Mouse (Mus musculus) MEL (cell line): ENCODE measurements around the gene Gas2. TPM values are rescaled to one million over a fixed set of nuclear protein-coding genes. Genes with fewer than 3 reads are reported as not detected.
A peak's percentile ranks its signal among the peaks of the same experiment; 100 is the strongest.

Source experiments
- DNase-seq: peaks from one replicate; pipeline ENCODE4 v3.0.0; 2011; ENCODE audit warnings: low read depth, low spot score
- H3K27ac ChIP-seq: 2 replicates; pipeline ENCODE4 v1.5.1; 2012; ENCODE audit warnings: low read depth, mild to moderate bottlenecking, control low read depth, low read length, moderate library complexity; ENCODE audit not compliant: control insufficient read depth
- H3K27me3 ChIP-seq, 2 experiments: fragments of 150-350 bp in 1 of 2; sonication (generic) in 1 of 2; 2 replicates each; pipeline ENCODE4 v1.6.1; 2012; ENCODE audit warnings: low read length in 2 of 2, mild to moderate bottlenecking in 2 of 2, improper control_type of control experiment in 1 of 2, moderate library complexity in 1 of 2; ENCODE audit not compliant: insufficient read depth in 2 of 2, control insufficient read depth in 1 of 2
- H3K36me3 ChIP-seq, 2 experiments: 2 replicates each; pipeline ENCODE4 v1.6.1; 2012 to 2014; ENCODE audit warnings: low read length in 2 of 2, improper control_type of control experiment in 1 of 2, inconsistent platforms in 1 of 2, mild to moderate bottlenecking in 1 of 2; ENCODE audit not compliant: insufficient read depth in 2 of 2, control insufficient read depth in 1 of 2
- H3K4me1 ChIP-seq, 2 experiments: fragments of 150-350 bp in 1 of 2; sonication (generic) in 1 of 2; 2 replicates each; pipeline ENCODE4 v1.6.1; 2012; ENCODE audit warnings: low read length in 2 of 2, improper control_type of control experiment in 1 of 2, mild to moderate bottlenecking in 1 of 2; ENCODE audit not compliant: insufficient read depth in 2 of 2, control insufficient read depth in 1 of 2
- H3K4me3 ChIP-seq, 2 experiments: fragments of 150-350 bp in 1 of 2; sonication (generic) in 1 of 2; 2 replicates each; pipeline ENCODE4 v1.5.1; 2012; ENCODE audit warnings: low read depth in 2 of 2, low read length in 2 of 2, mild to moderate bottlenecking in 2 of 2, moderate library complexity in 2 of 2, control low read depth in 1 of 2, improper control_type of control experiment in 1 of 2; ENCODE audit not compliant: control insufficient read depth in 1 of 2, insufficient read depth in 1 of 2
- H3K79me2 ChIP-seq: 2 replicates; pipeline ENCODE4 v1.6.1; 2012; ENCODE audit warnings: mild to moderate bottlenecking, low read length, moderate library complexity; ENCODE audit not compliant: control insufficient read depth, poor library complexity, insufficient read depth
- H3K9ac ChIP-seq: 2 replicates; pipeline ENCODE4 v1.6.1; 2012; ENCODE audit warnings: low read depth, mild to moderate bottlenecking, control low read depth, low read length, moderate library complexity; ENCODE audit not compliant: control insufficient read depth, poor library complexity, severe bottlenecking
- H3K9me3 ChIP-seq: fragments of 150-350 bp; sonication (generic); replicated peaks from 2 replicates; pipeline ENCODE4 v1.6.1; 2012; ENCODE audit warnings: mild to moderate bottlenecking, low read length, improper control_type of control experiment, moderate library complexity; ENCODE audit not compliant: insufficient read depth
- CTCF ChIP-seq, 3 experiments: IDR thresholded peaks in 2 of 3; conservative IDR thresholded peaks in 1 of 3; 2 replicates each; pipeline ENCODE4 v1.5.1; 2011 to 2012; ENCODE audit warnings: low read length in 3 of 3, low read depth in 2 of 3, mild to moderate bottlenecking in 2 of 3, improper control_type of control experiment in 1 of 3, inconsistent platforms in 1 of 3, mixed read lengths in 1 of 3, moderate library complexity in 1 of 3; ENCODE audit not compliant: control insufficient read depth in 1 of 3, insufficient read depth in 1 of 3, poor library complexity in 1 of 3, severe bottlenecking in 1 of 3
- E2F4 ChIP-seq: IDR thresholded peaks from 2 replicates; pipeline ENCODE4 v1.6.1; 2011; ENCODE audit warnings: low read depth, low read length, improper control_type of control experiment, borderline replicate concordance
- ETS1 ChIP-seq: IDR thresholded peaks from 2 replicates; pipeline ENCODE4 v1.6.1; 2012; ENCODE audit warnings: low read depth, mild to moderate bottlenecking, inconsistent platforms, low read length, improper control_type of control experiment, moderate library complexity
- GABPA ChIP-seq: IDR thresholded peaks from 2 replicates; pipeline ENCODE4 v1.6.1; 2012; ENCODE audit warnings: low read depth, mild to moderate bottlenecking, inconsistent platforms, low read length, improper control_type of control experiment, moderate library complexity
- GATA1 ChIP-seq: IDR thresholded peaks from 2 replicates; pipeline ENCODE4 v1.6.1; 2011; ENCODE audit warnings: low read depth, low read length, improper control_type of control experiment
- KAT2A ChIP-seq: conservative IDR thresholded peaks from 2 replicates; pipeline ENCODE4 v1.6.1; 2012; ENCODE audit warnings: low read depth, low read length, improper control_type of control experiment, inconsistent platforms
- MAX ChIP-seq: IDR thresholded peaks from 2 replicates; pipeline ENCODE4 v1.6.1; 2011; ENCODE audit warnings: low read length, improper control_type of control experiment
- MYB ChIP-seq: IDR thresholded peaks from 2 replicates; pipeline ENCODE4 v1.6.1; 2011; ENCODE audit warnings: mild to moderate bottlenecking, low read depth, low read length, improper control_type of control experiment
- MYC ChIP-seq: IDR thresholded peaks from 2 replicates; pipeline ENCODE4 v1.6.1; 2011; ENCODE audit warnings: low read depth, mild to moderate bottlenecking, low read length, improper control_type of control experiment, moderate library complexity
- POLR2AphosphoS2 ChIP-seq: IDR thresholded peaks from 2 replicates; pipeline ENCODE4 v1.6.1; 2011; ENCODE audit warnings: low read length, improper control_type of control experiment
- RAD21 ChIP-seq: IDR thresholded peaks from 2 replicates; pipeline ENCODE4 v1.6.1; 2011; ENCODE audit warnings: mild to moderate bottlenecking, low read depth, low read length, improper control_type of control experiment
- RCOR1 ChIP-seq: IDR thresholded peaks from 2 replicates; pipeline ENCODE4 v1.6.1; 2012; ENCODE audit warnings: low read depth, mild to moderate bottlenecking, inconsistent platforms, low read length, improper control_type of control experiment
- SMC3 ChIP-seq: IDR thresholded peaks from 2 replicates; pipeline ENCODE4 v1.6.1; 2011; ENCODE audit warnings: low read depth, low read length, improper control_type of control experiment
- UBTF ChIP-seq: IDR thresholded peaks from 2 replicates; pipeline ENCODE4 v1.6.1; 2012; ENCODE audit warnings: low read depth, mild to moderate bottlenecking, inconsistent platforms, low read length, improper control_type of control experiment, moderate library complexity, borderline replicate concordance; ENCODE audit not compliant: insufficient read depth
- USF1 ChIP-seq: IDR thresholded peaks from 2 replicates; pipeline ENCODE4 v1.6.1; 2014; ENCODE audit warnings: low read depth, mild to moderate bottlenecking, inconsistent platforms, low read length, improper control_type of control experiment, moderate library complexity
- ZC3H11A ChIP-seq: IDR thresholded peaks from 2 replicates; pipeline ENCODE4 v1.6.1; 2012; ENCODE audit warnings: low read depth, mild to moderate bottlenecking, inconsistent platforms, low read length, improper control_type of control experiment
- ZMIZ1 ChIP-seq: IDR thresholded peaks from 2 replicates; pipeline ENCODE4 v1.6.1; 2012; ENCODE audit warnings: low read depth, mild to moderate bottlenecking, inconsistent platforms, low read length, improper control_type of control experiment, moderate library complexity
- ZNF384 ChIP-seq: IDR thresholded peaks from 2 replicates; pipeline ENCODE4 v1.6.1; 2012; ENCODE audit warnings: low read depth, mild to moderate bottlenecking, inconsistent platforms, low read length, improper control_type of control experiment
- polyA plus RNA-seq, 2 experiments: library from polyadenylated mRNA; stranded (reverse) in 1 of 2; unstranded in 1 of 2; fragments of >175 nt in 1 of 2; fragments of >200 nt in 1 of 2; gene quantifications; 2 replicates each; pipeline versions ENCODE4 v1.2.1 to v1.2.4; 2012; ENCODE audit warnings: low replicate concordance in 2 of 2, low read depth in 1 of 2; ENCODE audit not compliant: insufficient read length in 2 of 2, insufficient read depth in 1 of 2, missing spikeins in 1 of 2
- total RNA-seq: library from RNA; depleted of rRNA; stranded (reverse); fragments of 300-350 nt; gene quantifications from 2 replicates; pipeline ENCODE4 v1.2.3, GENCODE M21; 2012

The Gas2 gene
- total and polyA plus RNA-seq, 3 experiments: 10.8 to 21.2 TPM; not detected in 1

GRCm38 (mm10) chr7:51972252-51972855, 110.5 kb downstream of the Gas2 start:
- Histone ChIP-seq H3K4me1 (no peaks in the 10 kb centered on the region), H3K79me2 (no peaks in the 10 kb centered on the region), H3K27me3 (no peaks in the 10 kb centered on the region), H3K27ac (no peak overlapping the region), H3K9me3 (no peaks in the 10 kb centered on the region), H3K9ac (no peak overlapping the region), H3K36me3 (no peaks in the 10 kb centered on the region), H3K4me3 (no peak overlapping the region)
- TF ChIP-seq RAD21 (peak; percentile 84), GABPA (no peak), SMC3 (peak; percentile 83), GATA1 (no peak), ZC3H11A (peak; percentile 66), CTCF (IDR thresholded peaks at IDR 0.05 in 2 of 3, conservative IDR thresholded peaks at IDR 0.05 in 1 of 3; ENCODE audit: control insufficient read depth in 1 of 3, insufficient read depth in 1 of 3, low read depth in 2 of 3, low read length in 3 of 3, poor library complexity in 1 of 3, severe bottlenecking in 1 of 3) (peak; percentile 64 to 87 (median 81)), MYC (no peak), RCOR1 (no peak)
- DNase-seq: peak; percentile 73

GRCm38 (mm10) chr7:51973091-51973490, 111.3 kb downstream of the Gas2 start:
- TF ChIP-seq ZNF384: no peak
- TF ChIP-seq KAT2A: no peak
- TF ChIP-seq MAX: no peak
- no peak for TF ChIP-seq UBTF
- no peak for TF ChIP-seq RAD21
- no peak for TF ChIP-seq POLR2AphosphoS2
- TF ChIP-seq ETS1: no peak
- no peak for TF ChIP-seq MYB
- TF ChIP-seq MYC: no peak
- no peak for TF ChIP-seq E2F4
- no peak for TF ChIP-seq ZMIZ1
- no peak for TF ChIP-seq USF1
- H3K27ac ChIP-seq: no peak overlapping the region
- no peak overlapping the region for H3K4me3 ChIP-seq
- no peaks in the 10 kb centered on the region for H3K27me3 ChIP-seq
- H3K9ac ChIP-seq: no peak overlapping the region
- no peak for DNase-seq
- no peaks in the 10 kb centered on the region for H3K36me3 ChIP-seq
- H3K4me1 ChIP-seq: no peaks in the 10 kb centered on the region
- H3K79me2 ChIP-seq: no peaks in the 10 kb centered on the region
- no peaks in the 10 kb centered on the region for H3K9me3 ChIP-seq
